Mouse (Mus musculus): ENCODE data around the gene Iqca. TPM values are rescaled to one million over a fixed set of nuclear protein-coding genes. Genes with fewer than 3 reads are reported as not detected.

Gene Iqca
- total RNA-seq, 2 experiments from 2014 or later, result not detected

GRCm38 (mm10) chr1:90060599-90060998 is 92.6 kb downstream of the Iqca start:
- DNase-seq (ENCODE audit: low spot score), result peak; percentile 56

- DNase-seq (ENCODE audit: low spot score), result no peak
These were observed 93.1 kb downstream of the Iqca start for GRCm38 (mm10) chr1:90060054-90060453.

GRCm38 (mm10) chr1:90054991-90055390 is 98.2 kb downstream of the Iqca start:
- DNase-seq (ENCODE audit: low spot score), result no peak

- peak; percentile 60 for DNase-seq (ENCODE audit: low spot score)
These were observed 101.9 kb downstream of the Iqca start for GRCm38 (mm10) chr1:90051347-90051746.

GRCm38 (mm10) chr1:90050046-90050739 is 103.0 kb downstream of the Iqca start:
- no peak for DNase-seq (ENCODE audit: low spot score)

GRCm38 (mm10) chr1:90028305-90028704 is 124.9 kb downstream of the Iqca start:
- no peak for DNase-seq (ENCODE audit: low spot score)

GRCm38 (mm10) chr1:90026945-90027344 is 126.3 kb downstream of the Iqca start:
- peak; percentile 31 for DNase-seq (ENCODE audit: low spot score)

DNA sequence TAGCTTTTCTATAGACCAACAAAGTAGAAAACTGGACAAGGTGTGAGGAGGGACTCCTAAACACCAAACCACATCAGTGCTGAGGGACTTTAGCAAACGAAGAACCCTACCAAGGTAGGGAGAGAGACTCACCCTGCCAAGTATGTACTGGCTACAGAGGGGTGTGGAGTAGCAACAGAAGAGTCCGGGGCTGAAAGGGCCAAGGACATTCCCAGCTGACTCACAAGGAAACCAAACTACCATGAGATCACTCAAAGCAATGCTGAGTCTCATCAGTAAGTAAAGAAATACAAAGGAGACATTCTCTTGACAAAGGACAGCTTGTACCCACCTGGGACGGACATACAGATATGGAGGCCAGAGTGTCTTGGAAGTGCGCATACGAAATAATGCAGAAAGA is 132.9 kb downstream of the Iqca start:
- no peak for DNase-seq (ENCODE audit: low spot score)

DNA sequence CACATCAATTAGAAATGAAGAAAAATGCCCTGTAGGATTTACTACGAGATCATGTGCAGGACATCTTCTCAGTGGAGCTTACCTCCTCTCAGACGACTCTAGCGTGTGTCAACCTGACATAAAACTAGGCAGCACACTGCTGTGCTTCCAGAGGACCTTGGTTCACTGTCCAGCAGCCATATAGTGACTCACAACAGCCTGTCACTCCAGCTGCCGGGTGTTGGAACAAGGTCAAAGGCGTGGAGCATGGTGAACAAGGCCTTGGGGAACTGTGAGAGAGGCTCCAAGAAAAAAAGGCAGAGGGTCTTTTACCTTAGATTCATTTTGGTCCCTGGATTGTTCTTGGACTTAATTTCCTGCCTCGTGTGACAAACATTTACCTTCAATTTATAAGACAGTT is 135.1 kb downstream of the Iqca start:
- no peak for DNase-seq (ENCODE audit: low spot score)

- peak; percentile 52 for DNase-seq (ENCODE audit: low spot score)
These were observed 138.8 kb downstream of the Iqca start, which contains the start of gene Asb18 for GRCm38 (mm10) chr1:90014446-90014845. Gene Asb18 (minus strand): TSS chr1:90014666.

- DNase-seq (ENCODE audit: low spot score), result no peak
These were observed 139.9 kb downstream of the Iqca start for GRCm38 (mm10) chr1:90013273-90013672.

DNA sequence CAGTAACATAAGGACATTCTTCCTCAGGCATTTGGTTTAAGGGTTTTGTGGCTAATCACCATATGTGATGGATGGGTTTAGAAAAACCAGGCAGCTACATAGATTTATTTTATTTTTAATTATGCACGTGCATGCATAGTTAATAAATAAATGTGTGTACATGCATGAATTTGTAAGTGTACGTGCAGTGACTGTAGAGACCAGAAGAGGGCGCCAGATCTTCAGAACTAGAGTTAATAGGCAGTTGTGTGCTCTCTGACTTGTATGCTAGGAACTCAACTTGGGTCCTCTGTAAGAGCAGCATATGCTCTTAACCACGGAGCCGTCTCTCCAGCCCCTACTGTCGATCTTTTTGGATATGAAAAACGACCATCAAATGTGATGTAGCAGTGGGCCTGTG is 140.4 kb downstream of the Iqca start:
- DNase-seq (ENCODE audit: low spot score), result no peak

DNA sequence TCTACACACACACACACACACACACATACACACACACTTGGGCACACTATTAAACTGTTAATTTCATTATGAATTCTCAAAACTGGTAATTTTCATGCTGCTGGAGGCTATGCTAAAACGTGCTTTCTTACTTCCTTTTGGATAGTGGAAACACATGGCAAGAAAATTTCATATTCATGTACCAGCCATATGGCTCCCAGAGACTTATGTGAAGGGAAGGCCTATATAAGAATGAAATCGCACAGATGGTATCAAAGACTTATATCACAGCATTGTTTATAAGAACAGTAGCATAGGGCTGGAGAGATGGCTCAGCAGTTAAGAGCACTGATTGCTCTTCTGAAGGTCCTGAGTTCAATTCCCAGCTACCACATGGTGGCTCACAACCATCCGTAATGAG is 141.0 kb downstream of the Iqca start:
- no peak for DNase-seq (ENCODE audit: low spot score)

- DNase-seq (ENCODE audit: low spot score), result no peak
These were observed 143.1 kb downstream of the Iqca start for GRCm38 (mm10) chr1:90010077-90010476.

DNA sequence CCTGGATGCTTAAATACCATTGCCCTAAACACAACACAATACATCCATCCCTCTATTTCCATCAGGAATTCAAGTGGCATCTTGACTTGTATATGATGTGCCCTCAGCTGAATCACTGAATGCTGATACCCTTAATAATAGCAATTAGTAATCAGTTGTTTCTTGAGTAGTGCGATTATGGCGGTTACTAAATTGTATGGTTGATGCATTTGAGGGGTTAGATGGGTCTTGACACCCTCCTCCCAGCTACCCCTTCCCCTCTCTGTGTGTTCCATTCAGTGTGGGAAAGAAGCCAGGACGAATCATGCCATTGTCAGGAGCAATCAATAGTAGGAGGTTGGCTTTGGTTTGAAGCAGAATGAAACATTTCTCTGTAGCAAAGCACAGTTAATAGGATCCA is 144.0 kb downstream of the Iqca start:
- no peak for DNase-seq (ENCODE audit: low spot score)

DNA sequence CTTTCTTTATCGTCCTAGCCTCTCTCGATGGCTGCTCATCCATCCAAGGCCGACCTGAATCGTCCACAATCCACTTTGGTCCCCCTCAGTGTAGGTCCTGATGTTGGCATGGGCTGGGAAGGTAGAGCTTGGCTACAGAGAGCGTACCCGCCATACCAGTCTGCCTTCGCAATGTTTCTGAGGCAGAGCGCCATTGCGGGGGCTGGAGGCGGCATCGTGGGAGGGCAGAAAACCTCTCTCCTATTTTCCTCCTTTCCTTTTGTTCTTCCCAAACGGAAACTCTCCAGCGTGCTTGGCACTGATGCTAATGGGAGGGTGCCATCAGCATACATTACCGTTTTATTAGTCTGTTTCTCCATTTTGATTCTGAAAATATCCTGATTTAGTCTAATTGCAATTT is 146.5 kb downstream of the Iqca start:
- DNase-seq (ENCODE audit: low spot score), result no peak

DNA sequence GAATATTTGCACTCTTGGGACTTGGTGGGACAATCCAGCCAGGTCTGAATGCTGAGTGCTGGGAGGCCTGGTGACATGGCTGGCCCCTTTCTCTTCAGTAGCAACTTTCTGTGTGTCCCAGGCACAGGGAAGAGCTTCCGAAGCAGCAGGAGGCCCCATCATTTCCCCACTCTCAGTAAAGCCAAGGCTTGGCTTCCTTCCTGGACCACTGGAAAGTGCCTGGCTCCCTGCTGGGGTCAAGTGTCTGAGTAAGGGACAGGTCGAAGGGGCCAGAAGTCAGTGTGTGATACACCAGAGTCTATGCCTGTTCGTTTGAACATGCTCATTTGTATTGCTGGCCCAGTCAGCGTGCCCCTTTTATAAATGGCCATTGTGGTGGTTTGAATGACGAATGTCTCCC is 152.2 kb downstream of the Iqca start:
- DNase-seq (ENCODE audit: low spot score), result peak; percentile 34

DNA sequence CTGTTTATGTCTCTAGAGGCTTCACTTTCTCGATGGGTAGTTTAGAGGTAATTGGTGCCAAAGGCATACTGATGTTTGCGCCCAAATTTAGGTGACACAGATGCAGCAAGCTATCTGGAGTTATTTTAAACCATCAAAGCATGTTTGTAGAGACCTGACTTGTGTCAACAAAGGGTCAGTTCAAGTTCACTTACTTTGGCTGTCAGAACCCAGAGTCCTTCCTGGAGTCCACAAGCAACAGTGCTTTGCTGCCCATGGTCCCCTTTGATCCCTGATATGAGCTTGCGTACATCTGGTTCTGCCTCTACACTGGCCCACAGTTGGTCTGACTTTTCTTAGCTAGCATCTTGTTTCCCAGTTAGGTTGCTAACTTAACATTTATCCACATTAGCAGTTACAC is 153.3 kb downstream of the Iqca start:
- DNase-seq (ENCODE audit: low spot score), result no peak

DNA sequence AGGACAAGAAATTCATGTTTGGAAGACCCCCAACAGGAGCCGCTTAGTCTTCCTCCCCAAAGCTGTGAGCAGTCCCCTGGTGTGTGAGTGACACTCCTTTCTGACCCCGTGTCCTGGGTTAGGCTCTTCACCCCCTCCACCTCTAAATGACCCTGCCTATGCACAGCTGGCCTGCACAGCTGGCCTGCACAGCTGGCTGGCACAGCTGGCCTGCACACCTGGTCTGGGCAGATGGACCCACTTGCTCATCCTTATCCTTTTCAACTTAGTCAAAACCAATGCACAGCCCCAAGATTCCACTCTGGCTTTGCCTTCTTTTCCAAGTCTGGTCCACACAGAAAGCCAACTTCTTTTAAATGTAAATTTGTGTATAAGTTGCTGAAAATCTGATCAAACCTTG is 154.5 kb downstream of the Iqca start:
- DNase-seq (ENCODE audit: low spot score), result no peak

GRCm38 (mm10) chr1:89998076-89998475 is 155.1 kb downstream of the Iqca start:
- DNase-seq (ENCODE audit: low spot score), result peak; percentile 48

GRCm38 (mm10) chr1:89992256-89992655 is 160.9 kb downstream of the Iqca start:
- DNase-seq (ENCODE audit: low spot score), result no peak
